Mouse (Mus musculus) intestine, embryonic 16.5 days (tissue): Measurements from ENCODE around the gene AI481877. TPM values are rescaled to one million over a fixed set of nuclear protein-coding genes. Genes with fewer than 3 reads are reported as not detected.

Experiments used
- ATAC-seq: fragments of 200-750 bp; cut with Nextera tagmentation; 2 replicates; pipeline ENCODE4 v1.8.0; 2017; ENCODE audit warnings: moderate TSS enrichment, moderate library complexity
- H3K27ac ChIP-seq: fragments of 300-500 bp; sonication (generic); 2 replicates; pipeline ENCODE4 v1.5.1; 2014; ENCODE audit warnings: mild to moderate bottlenecking, low read length
- H3K27me3 ChIP-seq: fragments of 300-500 bp; sonication (generic); replicated peaks from 2 replicates; pipeline ENCODE4 v1.6.1; 2014; ENCODE audit warnings: low read length, control low read depth, mixed read lengths; ENCODE audit not compliant: control insufficient read depth, insufficient read depth
- H3K36me3 ChIP-seq: fragments of 300-500 bp; sonication (generic); 2 replicates; pipeline ENCODE4 v1.6.1; 2014; ENCODE audit warnings: low read length, control low read depth; ENCODE audit not compliant: control insufficient read depth, insufficient read depth
- H3K4me1 ChIP-seq: fragments of 300-500 bp; sonication (generic); 2 replicates; pipeline ENCODE4 v1.6.1; 2014; ENCODE audit warnings: low read length, control low read depth, mixed read lengths; ENCODE audit not compliant: control insufficient read depth, insufficient read depth
- H3K4me2 ChIP-seq: fragments of 300-500 bp; sonication (generic); 2 replicates; pipeline ENCODE4 v1.6.1; 2014; ENCODE audit warnings: low read depth, low read length, control low read depth
- H3K4me3 ChIP-seq: fragments of 300-500 bp; sonication (generic); 2 replicates; pipeline ENCODE4 v1.5.1; 2014; ENCODE audit warnings: mild to moderate bottlenecking, low read length
- H3K9ac ChIP-seq: fragments of 300-500 bp; sonication (generic); 2 replicates; pipeline ENCODE4 v1.6.1; 2014; ENCODE audit warnings: low read depth, low read length
- H3K9me3 ChIP-seq: fragments of 300-500 bp; sonication (generic); 2 replicates; pipeline ENCODE4 v1.6.1; 2016; ENCODE audit warnings: low read length, control low read depth; ENCODE audit not compliant: control insufficient read depth
- WGBS: fragments of 180-500 bp; shearing (Covaris S2); extraction: QIAGEN DNeasy Blood & Tissue Kit; methylation state at CpG from one replicate; pipeline ENCODE4 v1.1.7; 2014; 5-methylcytosine and 5-hydroxymethylcytosine counted together
- polyA plus RNA-seq: library from polyadenylated mRNA; unstranded; fragments of >200 nt; fragmentation: Nextera tagmentation; extraction: Ambion mirVana; gene quantifications from 2 replicates; pipeline ENCODE4 v1.2.1, GENCODE M21; 2015

AI481877 gene
- polyA plus RNA-seq, 1 experiment from 2014 or later: not detected

GRCm38 (mm10) chr4:59015181-59015580 is 123.6 kb downstream of the AI481877 start:
- no peak overlapping the region for H3K27ac ChIP-seq
- H3K9me3 ChIP-seq: no peaks in the 10 kb centered on the region
- H3K4me2 ChIP-seq: no peak overlapping the region
- no peaks in the 10 kb centered on the region for H3K27me3 ChIP-seq
- ATAC-seq: no peak
- H3K4me3 ChIP-seq: no peak overlapping the region
- WGBS: 90% methylated on average over 3 of the region's 3 CpGs
- H3K4me1 ChIP-seq: no peaks in the 10 kb centered on the region; the same call in 1 of the 2 replicates
- H3K9ac ChIP-seq: no peak overlapping the region
- H3K36me3 ChIP-seq: no peaks in the 10 kb centered on the region

GRCm38 (mm10) chr4:59011446-59011845 is 127.3 kb downstream of the AI481877 start:
- Histone ChIP-seq H3K9ac (no peak overlapping the region), H3K27ac (no peak overlapping the region), H3K36me3 (no peaks in the 10 kb centered on the region), H3K9me3 (no peaks in the 10 kb centered on the region), H3K4me2 (no peak overlapping the region), H3K4me3 (no peak overlapping the region), H3K27me3 (no peaks in the 10 kb centered on the region), H3K4me1 (no peaks in the 10 kb centered on the region)
- 73% methylated on average over 3 of the region's 3 CpGs for WGBS
- ATAC-seq: no peak

GRCm38 (mm10) chr4:59009696-59010095 is 129.1 kb downstream of the AI481877 start:
- no peaks in the 10 kb centered on the region for H3K36me3 ChIP-seq
- H3K9ac ChIP-seq: no peak overlapping the region
- H3K9me3 ChIP-seq: no peaks in the 10 kb centered on the region
- H3K27me3 ChIP-seq: no peaks in the 10 kb centered on the region
- H3K27ac ChIP-seq: no peak overlapping the region
- H3K4me2 ChIP-seq: no peak overlapping the region
- peaks cover 5% of the 10 kb centered on the region for H3K4me1 ChIP-seq
- no peak for ATAC-seq
- 83% methylated on average over 4 of the region's 4 CpGs for WGBS
- H3K4me3 ChIP-seq: no peak overlapping the region

- Histone ChIP-seq H3K9ac (no peak overlapping the region), H3K36me3 (no peaks in the 10 kb centered on the region), H3K27me3 (no peaks in the 10 kb centered on the region), H3K4me1 (peaks cover 10% of the 10 kb centered on the region), H3K9me3 (no peaks in the 10 kb centered on the region), H3K27ac (no peak overlapping the region), H3K4me3 (no peak overlapping the region), H3K4me2 (no peak overlapping the region)
- no peak for ATAC-seq
- 91% methylated on average over 7 of the region's 7 CpGs for WGBS
These were observed 129.6 kb downstream of the AI481877 start for GRCm38 (mm10) chr4:59009186-59009585.

- no peak overlapping the region for H3K27ac ChIP-seq
- no peaks in the 10 kb centered on the region for H3K36me3 ChIP-seq
- H3K27me3 ChIP-seq: no peaks in the 10 kb centered on the region
- ATAC-seq: no peak
- no peaks in the 10 kb centered on the region for H3K9me3 ChIP-seq
- no peak overlapping the region for H3K4me2 ChIP-seq
- H3K4me3 ChIP-seq: no peak overlapping the region
- H3K9ac ChIP-seq: no peak overlapping the region
- 76% methylated on average over 5 of the region's 5 CpGs for WGBS
- peaks cover 14% of the 10 kb centered on the region for H3K4me1 ChIP-seq
These were observed 130.8 kb downstream of the AI481877 start for GRCm38 (mm10) chr4:59007974-59008373.

- WGBS: 82% methylated on average over 6 of the region's 6 CpGs
These were observed 131.8 kb downstream of the AI481877 start for GRCm38 (mm10) chr4:59007016-59007415.

GRCm38 (mm10) chr4:59006211-59006610 is 132.6 kb downstream of the AI481877 start:
- Histone ChIP-seq H3K4me1 (peaks cover 14% of the 10 kb centered on the region), H3K27me3 (no peaks in the 10 kb centered on the region), H3K27ac (no peak overlapping the region), H3K36me3 (no peaks in the 10 kb centered on the region), H3K4me2 (no peak overlapping the region), H3K9me3 (no peaks in the 10 kb centered on the region), H3K9ac (no peak overlapping the region), H3K4me3 (no peak overlapping the region)
- WGBS: 68% methylated on average over 8 of the region's 8 CpGs
- no peak for ATAC-seq

More at GRCm38 (mm10) chr4:59007016-59007415, 131.8 kb downstream of the AI481877 start:
- no peak overlapping the region for H3K9ac ChIP-seq
- no peaks in the 10 kb centered on the region for H3K36me3 ChIP-seq
- ATAC-seq: no peak
- H3K4me3 ChIP-seq: no peak overlapping the region
- no peaks in the 10 kb centered on the region for H3K9me3 ChIP-seq
- peaks cover 14% of the 10 kb centered on the region for H3K4me1 ChIP-seq
- no peak overlapping the region for H3K4me2 ChIP-seq
- H3K27ac ChIP-seq: no peak overlapping the region
- H3K27me3 ChIP-seq: no peaks in the 10 kb centered on the region

GRCm38 (mm10) chr4:59003806-59004200 is 135.0 kb downstream of the AI481877 start:
- H3K9me3 ChIP-seq: no peaks in the 10 kb centered on the region
- peak overlapping the region; percentile 87 for H3K4me2 ChIP-seq
- H3K9ac ChIP-seq: peak overlapping the region; percentile 96
- H3K36me3 ChIP-seq: no peaks in the 10 kb centered on the region
- ATAC-seq: no peak
- WGBS: 19% methylated on average over 7 of the region's 7 CpGs
- peaks cover 14% of the 10 kb centered on the region for H3K4me1 ChIP-seq
- peak overlapping the region; percentile 99 for H3K4me3 ChIP-seq
- H3K27me3 ChIP-seq: no peaks in the 10 kb centered on the region
- no peak overlapping the region for H3K27ac ChIP-seq

GRCm38 (mm10) chr4:59002948-59003805 is 135.6 kb downstream of the AI481877 start, which contains the start of gene Gm20503:
Gene Gm20503, plus strand, starts transcription at chr4:59003210.
- no peaks in the 10 kb centered on the region for H3K27me3 ChIP-seq
- peak; percentile 99 for ATAC-seq
- H3K4me1 ChIP-seq: peaks cover 14% of the 10 kb centered on the region
- H3K9ac ChIP-seq: peak within 1 kb of the TSS; percentile 96
- peak within 1 kb of the TSS; percentile 87 for H3K4me2 ChIP-seq
- H3K4me3 ChIP-seq: peak within 1 kb of the TSS; percentile 99
- no peaks in the 10 kb centered on the region for H3K9me3 ChIP-seq
- H3K36me3 ChIP-seq: no peaks in the 10 kb centered on the region
- under 1% methylated on average over 85 of the region's 89 CpGs for WGBS
- H3K27ac ChIP-seq: peak within 1 kb of the TSS; percentile 87
